Mouse (Mus musculus): ENCODE measurements around the gene Pak2. TPM values are rescaled to one million over a fixed set of nuclear protein-coding genes. Genes with fewer than 3 reads are reported as not detected.
"Not testable (repeated sequence)": the region's sequence is repeated elsewhere in the genome, so short reads cannot be mapped to it uniquely, and the experiment has no call there.

The Pak2 gene
- polyA plus RNA-seq, 1 experiment = 22.5 TPM

DNA sequence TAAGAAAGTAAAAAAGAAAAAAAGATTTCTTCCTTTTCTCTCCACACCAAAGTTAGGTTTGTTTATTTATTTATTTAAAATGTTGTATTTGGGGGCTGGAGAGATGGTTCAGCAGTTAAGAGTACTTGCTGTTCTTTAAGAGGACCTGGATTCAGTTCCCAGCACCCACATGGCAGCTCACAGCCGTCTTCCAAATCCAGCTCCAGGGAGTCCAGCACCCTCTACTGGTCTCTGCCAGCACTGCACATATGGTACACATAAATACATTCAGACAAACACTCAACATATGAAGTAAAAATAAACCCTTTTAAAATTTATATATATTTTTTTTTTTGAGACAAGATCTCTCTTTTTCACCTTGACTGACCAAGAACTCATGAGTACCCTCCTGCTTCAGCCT lies 26.6 kb upstream of the Pak2 start:
- WGBS = 89% methylated on average over 1 of the region's 1 CpGs
- no peak for DNase-seq
- Histone ChIP-seq H3K27me3 (ENCODE audit: control insufficient read depth, insufficient read depth, low read length) (no peaks in the 10 kb centered on the region), H3K4me1 (ENCODE audit: control insufficient read depth, insufficient read depth, low read length) (no peaks in the 10 kb centered on the region), H3K27ac (ENCODE audit: insufficient read depth, low read length) (no peak overlapping the region), H3K4me3 (replicated peaks; ENCODE audit: insufficient read depth, low read depth, low read length) (no peak overlapping the region)
- TF ChIP-seq POLR2A (IDR thresholded peaks at IDR 0.05; ENCODE audit: borderline replicate concordance, insufficient read depth, low read length) (no peak), CTCF (IDR thresholded peaks at IDR 0.05; ENCODE audit: borderline replicate concordance, insufficient read depth, low read depth, low read length) (peak; percentile 19; the same call in 1 of the 2 replicates)

DNA sequence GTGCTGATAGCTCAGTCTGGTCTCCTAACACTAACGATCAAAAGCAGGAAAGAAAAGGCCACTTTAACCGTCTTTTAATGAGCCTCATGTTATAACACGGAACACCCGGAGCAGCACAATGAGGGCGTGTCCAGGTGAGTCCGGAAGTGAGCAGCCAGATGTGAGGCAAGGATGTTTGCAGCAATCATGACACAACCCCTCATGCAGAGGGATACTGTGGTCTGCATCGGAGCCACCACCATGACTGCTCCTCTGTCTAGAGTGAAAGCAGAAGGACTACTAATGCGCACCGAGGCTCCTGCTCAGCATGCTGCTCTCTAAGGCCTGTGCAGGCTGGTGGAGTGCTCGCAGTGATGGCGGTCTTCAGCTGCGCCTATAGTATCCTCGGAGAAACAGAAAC lies 23.2 kb upstream of the Pak2 start:
- TF ChIP-seq CTCF (IDR thresholded peaks at IDR 0.05; ENCODE audit: borderline replicate concordance, insufficient read depth, low read depth, low read length) = no peak
- H3K4me3 ChIP-seq (replicated peaks; ENCODE audit: insufficient read depth, low read depth, low read length) = no peak overlapping the region
- DNase-seq = no peak
- peaks cover 2% of the 10 kb centered on the region; the same call in 1 of the 2 replicates for H3K4me1 ChIP-seq (ENCODE audit: control insufficient read depth, insufficient read depth, low read length)
- no peak overlapping the region for H3K27ac ChIP-seq (ENCODE audit: insufficient read depth, low read length)
- 86% methylated on average over 13 of the region's 13 CpGs for WGBS
- no peaks in the 10 kb centered on the region for H3K27me3 ChIP-seq (ENCODE audit: control insufficient read depth, insufficient read depth, low read length)

- 1% methylated on average over 34 of the region's 34 CpGs for WGBS
- TF ChIP-seq CTCF (IDR thresholded peaks at IDR 0.05; ENCODE audit: borderline replicate concordance, insufficient read depth, low read depth, low read length) (no peak), POLR2A (IDR thresholded peaks at IDR 0.05; ENCODE audit: borderline replicate concordance, insufficient read depth, low read length) (peak; percentile 61; the same call in 1 of the 2 replicates)
- peak within 1 kb of the TSS; percentile 26; the same call in 1 of the 2 replicates for H3K27ac ChIP-seq (ENCODE audit: insufficient read depth, low read length)
- H3K4me3 ChIP-seq (replicated peaks; ENCODE audit: insufficient read depth, low read depth, low read length) = peak within 1 kb of the TSS; percentile 96
- peaks cover 2% of the 10 kb centered on the region; the same call in 1 of the 2 replicates for H3K4me1 ChIP-seq (ENCODE audit: control insufficient read depth, insufficient read depth, low read length)
- peak; percentile 91 for DNase-seq
- H3K27me3 ChIP-seq (ENCODE audit: control insufficient read depth, insufficient read depth, low read length) = no peaks in the 10 kb centered on the region
Measured at GRCm38 (mm10) chr16:32099638-32100150, 20.6 kb upstream of the Pak2 start, which contains the start of the genes Pigx and Cep19. TSS of gene Pigx (minus strand) at chr16:32099740. TSS of gene Cep19 (plus strand) at chr16:32099800.

DNA sequence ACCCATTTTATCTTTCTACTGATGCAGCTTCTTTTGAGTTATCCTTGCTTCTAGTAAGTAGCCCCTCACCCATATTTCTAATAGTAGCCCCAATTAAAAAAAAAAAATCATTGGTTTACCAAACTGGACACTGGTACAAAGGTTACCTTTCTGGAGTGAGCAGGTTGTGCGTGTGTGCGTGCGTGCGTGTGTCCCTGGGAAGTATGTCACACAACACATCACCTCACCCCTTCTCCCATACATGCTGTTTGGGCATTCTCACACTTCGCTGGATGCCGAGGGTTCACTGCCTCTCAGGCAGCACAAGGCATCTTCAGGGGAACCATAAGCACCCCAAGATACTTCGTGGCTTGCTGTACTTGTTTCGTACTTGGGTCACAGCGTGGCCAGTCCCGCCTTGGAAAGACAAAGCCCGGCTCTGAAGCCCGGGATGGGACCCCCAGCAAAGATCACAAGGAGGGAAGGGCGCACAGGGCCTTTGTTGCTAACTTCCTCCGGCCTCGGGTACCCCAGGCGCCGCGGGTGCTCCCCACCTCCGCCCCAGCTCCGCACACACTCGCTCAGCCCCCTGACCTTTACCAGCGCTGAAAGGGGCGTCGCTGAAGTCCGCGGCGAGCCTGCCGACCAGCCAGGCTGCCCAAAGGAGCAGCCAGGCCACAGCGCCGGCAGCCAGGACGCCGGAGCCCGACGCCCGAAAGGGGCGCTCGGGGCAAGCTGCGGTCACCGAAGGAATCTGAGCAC lies 19.9 kb upstream of the Pak2 start:
- TF ChIP-seq CTCF (IDR thresholded peaks at IDR 0.05; ENCODE audit: borderline replicate concordance, insufficient read depth, low read depth, low read length) (no peak), POLR2A (IDR thresholded peaks at IDR 0.05; ENCODE audit: borderline replicate concordance, insufficient read depth, low read length) (no peak)
- DNase-seq = no peak
- 0 out of 2 replicates have a peak overlapping the region, but pooled peaks have one; percentile 5 for H3K27ac ChIP-seq (ENCODE audit: insufficient read depth, low read length)
- H3K4me3 ChIP-seq (replicated peaks; ENCODE audit: insufficient read depth, low read depth, low read length) = peak overlapping the region; percentile 96
- under 1% methylated on average over 39 of the region's 39 CpGs for WGBS
- peaks cover 2% of the 10 kb centered on the region; the same call in 1 of the 2 replicates for H3K4me1 ChIP-seq (ENCODE audit: control insufficient read depth, insufficient read depth, low read length)
- H3K27me3 ChIP-seq (ENCODE audit: control insufficient read depth, insufficient read depth, low read length) = no peaks in the 10 kb centered on the region

GRCm38 (mm10) chr16:32097757-32098156 lies 18.6 kb upstream of the Pak2 start:
- not testable (repeated sequence) for H3K4me3 ChIP-seq (replicated peaks; ENCODE audit: insufficient read depth, low read depth, low read length); DNase-seq; H3K27ac ChIP-seq (ENCODE audit: insufficient read depth, low read length); H3K4me1 ChIP-seq (ENCODE audit: control insufficient read depth, insufficient read depth, low read length); H3K27me3 ChIP-seq (ENCODE audit: control insufficient read depth, insufficient read depth, low read length)
- 94% methylated on average over 2 of the region's 2 CpGs for WGBS

- no peak overlapping the region for H3K27ac ChIP-seq (ENCODE audit: insufficient read depth, low read length)
- WGBS = 96% methylated on average over 7 of the region's 7 CpGs
- H3K4me1 ChIP-seq (ENCODE audit: control insufficient read depth, insufficient read depth, low read length) = no peaks in the 10 kb centered on the region
- TF ChIP-seq CTCF (IDR thresholded peaks at IDR 0.05; ENCODE audit: borderline replicate concordance, insufficient read depth, low read depth, low read length) (no peak), POLR2A (IDR thresholded peaks at IDR 0.05; ENCODE audit: borderline replicate concordance, insufficient read depth, low read length) (no peak)
- H3K4me3 ChIP-seq (replicated peaks; ENCODE audit: insufficient read depth, low read depth, low read length) = no peak overlapping the region
- no peak for DNase-seq
- no peaks in the 10 kb centered on the region for H3K27me3 ChIP-seq (ENCODE audit: control insufficient read depth, insufficient read depth, low read length)
Measured at GRCm38 (mm10) chr16:32091466-32091865, 12.3 kb upstream of the Pak2 start.

- Histone ChIP-seq H3K4me1 (ENCODE audit: control insufficient read depth, insufficient read depth, low read length) (no peaks in the 10 kb centered on the region), H3K27ac (ENCODE audit: insufficient read depth, low read length) (no peak overlapping the region), H3K4me3 (replicated peaks; ENCODE audit: insufficient read depth, low read depth, low read length) (no peak overlapping the region), H3K27me3 (ENCODE audit: control insufficient read depth, insufficient read depth, low read length) (no peaks in the 10 kb centered on the region)
- 88% methylated on average over 17 of the region's 17 CpGs for WGBS
- TF ChIP-seq CTCF (IDR thresholded peaks at IDR 0.05; ENCODE audit: borderline replicate concordance, insufficient read depth, low read depth, low read length) (no peak), POLR2A (IDR thresholded peaks at IDR 0.05; ENCODE audit: borderline replicate concordance, insufficient read depth, low read length) (no peak)
- DNase-seq = no peak
Measured at GRCm38 (mm10) chr16:32087629-32088443, 8.7 kb upstream of the Pak2 start.

All from cerebellum, adult 2 months (tissue).